9 mouse cellular contexts compared by ENCODE assay signal in the genomic region with DNA sequence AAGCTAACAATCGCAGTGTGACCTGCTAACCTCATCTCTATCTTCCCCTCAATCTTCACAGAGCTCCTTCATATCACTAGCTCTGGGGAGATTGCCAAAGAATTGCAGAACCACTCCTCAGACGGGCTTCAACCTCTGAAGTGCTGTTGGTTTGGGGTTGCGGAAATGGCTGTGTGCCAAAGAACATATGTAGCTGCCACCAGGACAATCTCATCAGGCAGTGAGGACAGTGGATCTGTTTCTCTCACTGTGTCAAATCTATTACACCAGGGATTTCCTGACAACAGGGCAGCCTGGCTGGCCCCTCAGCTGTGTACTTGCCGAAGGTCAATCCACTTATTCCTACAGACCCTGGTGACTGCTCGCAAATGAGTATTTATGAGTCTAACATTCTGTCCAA.
DNase-seq lines count a peak whose midpoint lies in the region; ATAC-seq and TF ChIP-seq lines count a peak whose summit lies in the region.
"Had no signal": no experiment of that assay in that cellular context is flagged by ENCODE, and none has a peak within 500 bp of the region (broad histone marks: within the 10 kb centered on the region; RNA-seq: fewer than 3 reads in every experiment).

No protein-coding gene starts in this region.

- intact Hi-C loops in gastrocnemius, postnatal 36 days (cut with DNase I): no loop called here

- no peak for TF ChIP-seq CTCF in kidney, adult 2 months (conservative IDR thresholded peaks at IDR 0.05; ENCODE audit: insufficient read depth, insufficient read length, low read depth, low read length)

- H3K9me3 ChIP-seq in neural tube, embryonic 15.5 days (replicated peaks): no peaks in the 10 kb centered on the region

- H3K4me2 ChIP-seq in neural tube, embryonic 15.5 days: no peak overlapping the region

- DNase-seq in adrenal gland, postnatal 10 days: peak; percentile 8
- no peak for DNase-seq in adrenal gland, adult 18-20 months (ENCODE audit: low spot score in 2 of 2)
- DNase-seq in neural tube, embryonic 10.5 days (ENCODE audit: extremely low spot score, low spot score): peak; percentile 14
- peak; percentile 22 for DNase-seq in kidney, adult 2 months
- DNase-seq in T-cell, adult 2 months (ENCODE audit: low spot score): no peak
- DNase-seq in gastrocnemius, postnatal 36 days: no peak

- TF ChIP-seq POLR2A in kidney, adult 2 months (IDR thresholded peaks at IDR 0.05; ENCODE audit: low read depth, low read length): no peak

- no peaks in the 10 kb centered on the region for H3K27me3 ChIP-seq in neural tube, embryonic 15.5 days (replicated peaks)
- no peaks in the 10 kb centered on the region for H3K27me3 ChIP-seq in kidney, adult 2 months (replicated peaks; ENCODE audit: control insufficient read depth, insufficient read depth, low read length)

- ATAC-seq in neural tube, embryonic 15.5 days (ENCODE audit: low FRiP score): no peak
- ATAC-seq in megakaryocyte, adult 5-6 weeks (ENCODE audit: poor library complexity, severe bottlenecking): 0 out of 2 replicates have a peak, but pooled peaks have one; percentile 35

- no peaks in the 10 kb centered on the region for H3K36me3 ChIP-seq in neural tube, embryonic 15.5 days
- H3K36me3 ChIP-seq in kidney, adult 2 months (ENCODE audit: control insufficient read depth, insufficient read depth, low read length): no peaks in the 10 kb centered on the region

- H3K4me1 ChIP-seq in neural tube, embryonic 15.5 days: peaks cover 4% of the 10 kb centered on the region
- H3K4me1 ChIP-seq in kidney, adult 2 months (ENCODE audit: control insufficient read depth, insufficient read depth, low read length): no peaks in the 10 kb centered on the region

- WGBS in neural tube, embryonic 15.5 days: 53% methylated on average over 5 of the region's 5 CpGs
- 31% methylated on average over 5 of the region's 5 CpGs for WGBS in kidney, adult 2 months

- no peak overlapping the region for H3K4me3 ChIP-seq in neural tube, embryonic 15.5 days (replicated peaks)
- no peak overlapping the region for H3K4me3 ChIP-seq in kidney, adult 2 months (ENCODE audit: insufficient read depth, low read depth, low read length)
- H3K4me3 ChIP-seq: myocyte had no signal

- H3K27ac ChIP-seq in neural tube, embryonic 15.5 days (replicated peaks): no peak overlapping the region
- no peak overlapping the region for H3K27ac ChIP-seq in kidney, adult 2 months (ENCODE audit: insufficient read depth, low read depth, low read length)

- no peak overlapping the region for H3K9ac ChIP-seq in neural tube, embryonic 15.5 days (replicated peaks)

Comparison
In these comparisons a context has a peak if more than half of its experiments do, and no peak if none do; other contexts are left out.
1. DNase-seq: peak in adrenal gland, postnatal 10 days (single experiment), neural tube, embryonic 10.5 days (single experiment) and kidney, adult 2 months (single experiment); none in adrenal gland, adult 18-20 months (0 of 2), T-cell, adult 2 months (single experiment) and gastrocnemius, postnatal 36 days (0 of 2).